Mouse (Mus musculus): ENCODE measurements around the gene Cfap46. TPM values are rescaled to one million over a fixed set of nuclear protein-coding genes. Genes with fewer than 3 reads are reported as not detected.

Cfap46 gene
- 0.67 and 0.78 TPM in 2 replicates for polyA plus RNA-seq (2016; fragmentation: Nextera tagmentation; extraction: Ambion mirVana)

DNA sequence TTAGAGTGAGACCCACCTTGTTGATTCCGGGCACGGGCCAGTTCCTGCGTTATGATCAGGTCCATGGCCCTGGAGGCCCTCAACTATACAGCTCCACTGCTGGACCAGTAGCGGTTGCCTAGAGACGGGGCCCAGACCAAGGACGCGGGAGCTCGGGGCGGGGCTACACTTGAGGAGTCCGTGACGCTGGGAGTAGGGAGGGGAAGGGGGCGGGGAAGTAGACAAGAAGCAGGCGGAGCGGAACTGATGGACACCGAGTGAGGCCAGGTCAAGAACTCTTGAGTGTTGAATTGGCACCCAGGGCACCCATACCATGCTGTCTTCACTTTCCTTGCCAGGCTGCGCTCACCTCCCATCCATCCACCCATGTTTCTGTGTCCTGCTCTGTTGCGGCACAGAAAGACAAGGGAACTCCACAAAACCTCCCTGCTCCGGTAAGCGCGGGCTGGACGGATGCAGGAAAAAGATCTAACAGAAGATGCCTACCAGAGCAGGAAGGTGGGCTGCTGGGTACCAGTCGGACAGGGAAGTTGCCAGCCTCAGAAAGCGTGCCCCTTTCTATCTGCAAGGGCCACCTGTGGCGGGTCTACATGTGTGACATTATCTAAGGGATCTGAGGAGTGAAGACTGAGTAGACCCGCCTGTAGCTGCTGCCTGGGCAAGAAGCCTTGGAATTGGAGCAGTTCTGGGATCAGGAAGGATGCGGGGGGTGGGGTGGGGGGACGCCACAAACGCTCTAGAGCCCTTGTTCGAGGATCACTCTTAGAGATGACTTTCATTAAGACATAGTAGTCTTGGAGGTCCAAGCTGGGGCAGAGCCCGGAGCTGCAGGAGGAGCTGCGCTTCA lies at the start of gene Cfap46:
TSS of gene Cfap46 (minus strand) at position 112 of the 847 bp plus-strand sequence.
- no peaks in the 10 kb centered on the region for H3K36me3 ChIP-seq
- H3K27ac ChIP-seq (replicated peaks), result 0 out of 2 replicates have a peak within 1 kb of the TSS, but pooled peaks have one; percentile 1
- H3K4me2 ChIP-seq (replicated peaks), result peak within 1 kb of the TSS; percentile 99
- ATAC-seq (ENCODE audit: low FRiP score, low read depth), result peak; percentile 96
- no peaks in the 10 kb centered on the region for H3K9me3 ChIP-seq
- H3K4me3 ChIP-seq, result peak within 1 kb of the TSS; percentile 63
- H3K4me1 ChIP-seq, result peaks cover 10% of the 10 kb centered on the region
- peaks cover 29% of the 10 kb centered on the region for H3K27me3 ChIP-seq
- peak within 1 kb of the TSS; percentile 47 for H3K9ac ChIP-seq (replicated peaks)
- 2% methylated on average over 31 of the region's 31 CpGs for WGBS

DNA sequence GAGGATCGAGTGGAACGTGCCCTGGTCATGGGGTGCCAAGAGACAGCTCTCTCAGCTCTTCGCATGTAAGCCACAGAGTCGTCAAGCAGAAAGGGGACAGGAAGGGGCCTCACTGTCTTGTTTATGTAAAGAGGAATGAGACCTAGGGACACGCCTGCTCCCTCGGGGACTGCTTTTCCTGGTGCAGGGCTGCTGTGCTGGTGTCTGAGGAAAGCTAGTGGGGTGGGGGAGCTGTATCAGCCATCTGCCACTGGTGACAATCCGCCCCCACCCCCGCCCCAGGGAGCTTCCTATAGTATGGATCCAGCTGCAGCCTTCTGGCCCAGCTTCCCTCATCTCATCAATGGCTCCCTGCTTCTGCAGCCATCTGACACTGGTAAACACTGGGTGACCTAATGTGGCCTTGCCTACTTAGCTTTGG lies 47.7 kb upstream of the Cfap46 start:
- no peaks in the 10 kb centered on the region for H3K27me3 ChIP-seq
- no peak overlapping the region for H3K4me2 ChIP-seq (replicated peaks)
- 59% methylated on average over 8 of the region's 8 CpGs for WGBS
- H3K27ac ChIP-seq (replicated peaks), result no peak overlapping the region
- no peak for ATAC-seq (ENCODE audit: low FRiP score, low read depth)
- no peak overlapping the region for H3K9ac ChIP-seq (replicated peaks)
- H3K4me1 ChIP-seq, result peaks cover 5% of the 10 kb centered on the region; the same call in 1 of the 2 replicates
- no peak overlapping the region for H3K4me3 ChIP-seq
- no peaks in the 10 kb centered on the region for H3K9me3 ChIP-seq
- H3K36me3 ChIP-seq, result no peaks in the 10 kb centered on the region

DNA sequence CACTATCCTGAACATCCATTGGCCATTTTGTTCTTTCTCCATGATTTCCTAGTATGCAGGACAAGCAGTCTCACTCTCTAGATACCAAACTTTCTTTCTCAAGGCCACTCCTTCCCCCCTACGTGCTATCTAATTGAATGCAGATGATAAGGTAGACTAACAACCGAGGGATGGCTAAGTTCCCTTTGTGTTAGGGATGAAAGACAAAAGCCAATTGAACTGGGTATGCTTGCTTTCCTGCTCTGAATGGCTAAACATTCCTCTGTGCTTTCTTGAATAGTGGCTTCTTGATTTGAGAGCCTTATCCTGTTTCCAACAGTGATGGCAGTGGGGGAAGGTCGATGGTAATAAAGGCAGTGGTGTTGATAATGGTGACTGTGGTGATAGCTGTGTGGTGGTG lies 43.5 kb upstream of the Cfap46 start:
- no peak overlapping the region for H3K27ac ChIP-seq (replicated peaks)
- H3K9me3 ChIP-seq, result no peaks in the 10 kb centered on the region
- no peak for ATAC-seq (ENCODE audit: low FRiP score, low read depth)
- WGBS, result 28% methylated on average over 3 of the region's 3 CpGs
- H3K9ac ChIP-seq (replicated peaks), result no peak overlapping the region
- H3K4me2 ChIP-seq (replicated peaks), result no peak overlapping the region
- no peaks in the 10 kb centered on the region for H3K27me3 ChIP-seq
- H3K4me1 ChIP-seq, result peaks cover 5% of the 10 kb centered on the region; the same call in 1 of the 2 replicates
- no peaks in the 10 kb centered on the region for H3K36me3 ChIP-seq
- no peak overlapping the region for H3K4me3 ChIP-seq

DNA sequence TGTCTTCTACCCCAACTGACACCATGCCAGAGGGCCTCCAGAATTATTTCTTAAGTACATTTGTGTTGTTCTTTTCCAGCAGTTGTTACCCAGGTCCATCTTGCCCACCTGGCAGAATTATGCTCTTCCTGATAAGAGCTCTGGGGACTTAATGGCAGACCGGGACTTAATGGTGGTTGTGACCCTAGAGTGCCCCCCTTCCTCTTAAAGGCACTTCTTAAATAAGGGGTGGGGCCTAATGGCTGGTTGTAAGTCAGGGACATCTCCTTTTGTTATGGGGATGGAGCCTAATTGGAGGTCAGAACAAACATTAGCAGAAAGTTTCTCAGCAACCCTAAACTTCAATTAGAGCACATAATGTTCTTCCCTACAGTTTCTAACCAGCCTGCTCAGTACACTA lies 42.0 kb upstream of the Cfap46 start:
- H3K4me3 ChIP-seq, result no peak overlapping the region
- no peaks in the 10 kb centered on the region for H3K9me3 ChIP-seq
- H3K27ac ChIP-seq (replicated peaks), result no peak overlapping the region
- H3K4me2 ChIP-seq (replicated peaks), result no peak overlapping the region
- no peak for ATAC-seq (ENCODE audit: low FRiP score, low read depth)
- no peaks in the 10 kb centered on the region for H3K27me3 ChIP-seq
- no peak overlapping the region for H3K9ac ChIP-seq (replicated peaks)
- WGBS, result 81% methylated on average over 1 of the region's 1 CpGs
- H3K4me1 ChIP-seq, result no peaks in the 10 kb centered on the region
- no peaks in the 10 kb centered on the region for H3K36me3 ChIP-seq

DNA sequence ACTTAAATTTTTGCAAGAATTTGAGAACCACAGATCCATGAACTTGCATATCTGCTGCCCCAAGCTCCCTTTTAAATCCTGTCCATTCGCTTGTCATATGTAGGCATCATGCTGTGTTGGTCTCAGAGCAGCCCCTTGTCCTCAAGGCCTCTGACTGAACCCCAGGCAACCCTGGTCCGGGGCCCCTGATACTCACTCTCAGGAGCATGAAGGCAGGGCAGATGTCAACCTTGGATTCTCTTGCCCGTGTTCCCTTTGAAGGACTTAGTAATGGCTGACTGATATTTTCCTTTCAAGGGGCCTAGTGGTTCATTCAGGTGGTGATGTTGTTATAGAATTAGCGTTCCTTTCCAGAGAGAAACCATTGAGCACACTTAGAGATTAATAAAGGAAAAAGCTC lies 40.4 kb upstream of the Cfap46 start:
- Histone ChIP-seq H3K9ac (replicated peaks) (no peak overlapping the region), H3K4me3 (no peak overlapping the region), H3K4me1 (no peaks in the 10 kb centered on the region), H3K9me3 (no peaks in the 10 kb centered on the region), H3K4me2 (replicated peaks) (no peak overlapping the region), H3K36me3 (no peaks in the 10 kb centered on the region), H3K27me3 (no peaks in the 10 kb centered on the region), H3K27ac (replicated peaks) (no peak overlapping the region)
- no peak for ATAC-seq (ENCODE audit: low FRiP score, low read depth)
- 63% methylated on average over 4 of the region's 4 CpGs for WGBS

DNA sequence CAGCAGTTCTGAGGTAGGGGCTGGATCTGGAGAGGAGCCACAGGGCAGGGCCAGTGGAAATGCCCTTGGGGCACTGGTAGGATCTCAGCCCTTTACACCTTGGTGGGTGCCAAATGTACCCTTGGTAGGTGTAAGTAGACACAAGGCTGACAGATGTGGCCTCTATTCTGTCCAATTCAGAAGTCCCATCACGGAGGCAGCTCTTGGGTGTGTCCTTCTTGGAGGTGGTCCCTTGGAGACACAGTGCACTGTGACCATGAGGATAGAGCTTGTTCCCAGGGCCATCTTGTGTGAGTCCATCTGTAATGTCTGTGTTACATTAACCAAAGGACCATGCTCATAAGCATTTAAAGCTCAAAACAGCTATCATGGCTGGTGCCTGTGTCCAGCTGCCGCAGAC lies 37.6 kb upstream of the Cfap46 start:
- Histone ChIP-seq H3K36me3 (no peaks in the 10 kb centered on the region), H3K27ac (replicated peaks) (no peak overlapping the region), H3K9ac (replicated peaks) (no peak overlapping the region), H3K9me3 (no peaks in the 10 kb centered on the region), H3K27me3 (no peaks in the 10 kb centered on the region), H3K4me3 (no peak overlapping the region), H3K4me2 (replicated peaks) (no peak overlapping the region), H3K4me1 (no peaks in the 10 kb centered on the region)
- no peak for ATAC-seq (ENCODE audit: low FRiP score, low read depth)
- 92% methylated on average over 2 of the region's 2 CpGs for WGBS

DNA sequence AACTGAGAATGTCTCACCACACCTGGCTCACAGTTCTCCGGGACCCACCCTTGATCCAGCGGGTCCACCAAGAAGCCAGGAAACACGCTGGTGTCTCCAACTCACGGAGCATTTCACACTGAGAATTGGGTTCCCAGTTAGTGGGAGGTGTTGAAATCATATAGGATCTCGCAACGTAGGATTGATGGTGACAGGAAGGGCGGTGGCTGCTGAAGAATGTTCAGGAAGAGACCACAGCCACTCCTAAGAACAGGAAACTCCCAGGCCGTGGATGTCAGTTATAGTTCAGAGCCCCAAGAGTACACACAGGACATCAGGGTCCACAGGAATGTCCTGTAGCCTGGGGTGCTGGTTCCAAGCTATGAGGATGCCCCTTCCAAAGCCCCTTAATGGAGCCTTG lies 34.2 kb upstream of the Cfap46 start:
- no peaks in the 10 kb centered on the region for H3K36me3 ChIP-seq
- H3K27ac ChIP-seq (replicated peaks), result no peak overlapping the region
- H3K4me1 ChIP-seq, result no peaks in the 10 kb centered on the region
- no peak overlapping the region for H3K9ac ChIP-seq (replicated peaks)
- no peak overlapping the region for H3K4me2 ChIP-seq (replicated peaks)
- H3K4me3 ChIP-seq, result no peak overlapping the region
- no peak for ATAC-seq (ENCODE audit: low FRiP score, low read depth)
- no peaks in the 10 kb centered on the region for H3K9me3 ChIP-seq
- no peaks in the 10 kb centered on the region for H3K27me3 ChIP-seq
- 92% methylated on average over 8 of the region's 8 CpGs for WGBS

DNA sequence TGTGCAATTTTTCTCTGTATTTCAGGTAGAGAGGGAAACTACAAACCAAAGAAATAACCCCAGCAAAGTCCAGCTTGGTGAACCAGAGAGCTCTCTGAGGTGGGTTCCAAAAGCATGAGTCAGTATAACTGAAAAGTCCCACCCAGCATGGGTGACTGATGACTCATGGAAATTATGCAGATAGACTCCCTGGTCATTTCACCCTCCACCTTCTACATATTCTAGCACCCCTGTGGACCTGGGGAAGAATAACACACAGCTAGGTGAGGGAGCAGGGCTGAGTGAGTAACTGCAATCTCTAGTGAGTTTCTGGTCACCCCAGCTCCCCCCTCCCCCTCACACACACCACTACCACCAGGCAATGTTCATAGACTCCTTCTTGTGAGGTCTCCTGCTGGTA lies 28.2 kb upstream of the Cfap46 start:
- H3K27ac ChIP-seq (replicated peaks), result no peak overlapping the region
- no peaks in the 10 kb centered on the region for H3K36me3 ChIP-seq
- no peaks in the 10 kb centered on the region for H3K9me3 ChIP-seq
- H3K4me1 ChIP-seq, result no peaks in the 10 kb centered on the region
- H3K4me2 ChIP-seq (replicated peaks), result no peak overlapping the region
- no peak overlapping the region for H3K4me3 ChIP-seq
- ATAC-seq (ENCODE audit: low FRiP score, low read depth), result no peak
- no peaks in the 10 kb centered on the region; the same call in 1 of the 2 replicates for H3K27me3 ChIP-seq
- H3K9ac ChIP-seq (replicated peaks), result no peak overlapping the region

DNA sequence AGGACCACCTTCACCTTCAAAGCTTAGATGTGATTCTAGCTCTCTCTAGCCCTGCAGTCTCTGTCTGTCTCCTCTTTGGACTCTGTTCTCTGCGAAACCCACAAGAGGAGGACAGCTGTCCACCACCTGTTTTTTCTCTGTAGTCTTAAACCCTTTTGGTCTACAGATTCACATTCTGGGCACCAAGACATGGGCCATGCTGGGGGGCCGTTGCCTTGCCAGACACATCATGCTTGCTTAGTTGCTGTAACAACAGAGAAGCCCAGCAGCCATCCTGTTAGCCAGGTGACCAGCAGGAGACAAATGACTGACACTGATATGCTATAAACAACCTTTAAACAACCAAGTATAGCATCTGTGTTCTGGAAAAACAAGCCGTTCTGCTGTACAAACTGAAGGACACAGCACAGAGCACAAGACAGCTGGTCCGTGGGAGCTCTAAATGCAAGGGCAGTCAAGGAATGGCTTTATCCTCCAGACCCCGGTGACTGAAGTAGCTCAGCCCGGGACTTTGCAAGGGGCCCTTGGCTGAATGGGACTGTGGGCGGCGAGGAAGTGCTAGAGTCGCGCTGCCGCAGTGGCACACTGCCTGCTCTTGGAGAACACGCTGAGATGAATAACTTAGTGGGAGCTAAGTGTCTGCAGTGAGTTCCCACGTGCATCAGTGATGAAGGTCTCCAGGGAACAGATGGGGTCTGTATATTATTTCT lies 22.9 kb upstream of the Cfap46 start:
- H3K9me3 ChIP-seq, result no peaks in the 10 kb centered on the region
- no peak overlapping the region for H3K4me3 ChIP-seq
- no peaks in the 10 kb centered on the region for H3K4me1 ChIP-seq
- no peaks in the 10 kb centered on the region for H3K36me3 ChIP-seq
- 56% methylated on average over 13 of the region's 13 CpGs for WGBS
- peaks cover 8% of the 10 kb centered on the region; the same call in 1 of the 2 replicates for H3K27me3 ChIP-seq
- H3K4me2 ChIP-seq (replicated peaks), result no peak overlapping the region
- H3K27ac ChIP-seq (replicated peaks), result no peak overlapping the region
- no peak for ATAC-seq (ENCODE audit: low FRiP score, low read depth)
- no peak overlapping the region for H3K9ac ChIP-seq (replicated peaks)

DNA sequence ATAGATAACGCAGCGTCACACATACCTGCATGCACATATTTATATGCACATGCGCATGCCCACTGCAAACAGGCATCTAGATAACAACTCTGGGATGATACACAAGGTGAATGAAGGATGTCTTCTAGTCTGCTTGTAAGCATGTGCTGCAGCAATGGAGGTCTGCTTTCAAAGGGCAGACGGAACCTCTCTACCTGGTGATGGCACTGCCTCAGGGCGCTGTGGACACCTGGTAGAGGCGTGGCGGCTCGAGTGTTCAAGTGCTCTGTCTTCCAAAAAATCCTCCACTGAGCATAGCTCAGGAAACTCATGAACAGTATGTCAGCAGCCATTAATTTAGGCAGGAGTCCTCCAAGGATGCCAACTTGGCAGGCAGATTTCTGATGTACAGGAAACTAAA lies 22.2 kb upstream of the Cfap46 start:
- 94% methylated on average over 8 of the region's 8 CpGs for WGBS

DNA sequence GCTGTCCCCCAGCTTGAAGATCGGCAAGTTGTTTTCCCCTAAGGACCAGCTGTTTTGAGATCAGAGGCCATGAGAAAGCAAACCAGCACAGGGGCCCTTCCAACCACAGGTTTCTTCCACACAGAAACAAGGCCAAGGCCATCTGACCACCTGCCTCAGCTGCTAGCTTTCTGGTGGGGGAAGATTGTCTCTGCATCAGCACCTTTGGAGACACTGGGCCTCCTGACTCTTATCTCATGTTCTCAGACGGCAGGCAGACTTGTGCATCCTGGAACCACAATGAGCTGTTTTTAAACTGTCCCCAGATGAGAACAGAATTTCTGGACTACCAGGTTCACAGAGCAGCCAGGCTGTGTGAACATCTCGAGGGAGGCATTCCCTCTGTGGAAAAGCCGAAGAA lies 21.5 kb upstream of the Cfap46 start:
- 76% methylated on average over 4 of the region's 4 CpGs for WGBS

More for the DNA sequence above, 22.2 kb upstream of the Cfap46 start:
- Histone ChIP-seq H3K27me3 (peaks cover 8% of the 10 kb centered on the region; the same call in 1 of the 2 replicates), H3K4me1 (no peaks in the 10 kb centered on the region), H3K27ac (replicated peaks) (no peak overlapping the region), H3K4me2 (replicated peaks) (no peak overlapping the region), H3K9ac (replicated peaks) (no peak overlapping the region), H3K4me3 (no peak overlapping the region), H3K36me3 (no peaks in the 10 kb centered on the region), H3K9me3 (no peaks in the 10 kb centered on the region)
- ATAC-seq (ENCODE audit: low FRiP score, low read depth), result no peak

DNA sequence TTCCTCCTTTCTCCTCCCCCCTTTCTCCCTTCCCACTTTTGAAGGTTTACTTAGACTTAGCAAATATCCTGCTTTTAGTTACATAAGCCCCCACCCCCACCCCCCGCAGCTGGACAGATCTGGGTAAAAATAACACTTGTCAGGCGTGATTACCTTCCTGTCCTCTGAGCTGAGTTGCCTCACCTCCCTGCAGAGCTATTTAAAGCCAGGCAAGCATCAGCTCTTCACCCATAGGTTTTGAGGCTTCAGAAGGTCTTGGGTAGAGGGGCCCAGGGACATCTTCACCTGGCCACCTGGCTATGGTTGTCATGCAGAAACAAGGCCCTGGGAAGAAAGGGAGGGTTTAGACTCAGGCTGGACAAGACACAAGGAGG lies 20.2 kb upstream of the Cfap46 start:
- Histone ChIP-seq H3K4me2 (replicated peaks) (no peak overlapping the region), H3K9ac (replicated peaks) (no peak overlapping the region), H3K36me3 (no peaks in the 10 kb centered on the region), H3K4me3 (no peak overlapping the region), H3K4me1 (no peaks in the 10 kb centered on the region), H3K27me3 (peaks cover 8% of the 10 kb centered on the region; the same call in 1 of the 2 replicates), H3K9me3 (no peaks in the 10 kb centered on the region), H3K27ac (replicated peaks) (no peak overlapping the region)
- 23% methylated on average over 2 of the region's 2 CpGs for WGBS
- peak; percentile 16; the same call in 1 of the 2 replicates for ATAC-seq (ENCODE audit: low FRiP score, low read depth)

More for the DNA sequence above, 21.5 kb upstream of the Cfap46 start:
- no peak for ATAC-seq (ENCODE audit: low FRiP score, low read depth)
- Histone ChIP-seq H3K36me3 (no peaks in the 10 kb centered on the region), H3K9ac (replicated peaks) (no peak overlapping the region), H3K4me2 (replicated peaks) (no peak overlapping the region), H3K4me3 (no peak overlapping the region), H3K27me3 (peaks cover 8% of the 10 kb centered on the region; the same call in 1 of the 2 replicates), H3K27ac (replicated peaks) (no peak overlapping the region), H3K4me1 (no peaks in the 10 kb centered on the region), H3K9me3 (no peaks in the 10 kb centered on the region)
